Mouse (Mus musculus) adrenal gland, postnatal 0 days (tissue): ENCODE measurements around the gene Henmt1. TPM values are rescaled to one million over a fixed set of nuclear protein-coding genes. Genes with fewer than 3 reads are reported as not detected.

ENCODE experiments used
- polyA plus RNA-seq: library from polyadenylated mRNA; unstranded; fragments of >200 nt; fragmentation: Nextera tagmentation; extraction: Ambion mirVana; gene quantifications from 2 replicates; pipeline ENCODE4 v1.2.1, GENCODE M21; 2015

The Henmt1 gene
- 0.88 TPM in 1 of 2 replicates, not detected in the other for polyA plus RNA-seq

DNA sequence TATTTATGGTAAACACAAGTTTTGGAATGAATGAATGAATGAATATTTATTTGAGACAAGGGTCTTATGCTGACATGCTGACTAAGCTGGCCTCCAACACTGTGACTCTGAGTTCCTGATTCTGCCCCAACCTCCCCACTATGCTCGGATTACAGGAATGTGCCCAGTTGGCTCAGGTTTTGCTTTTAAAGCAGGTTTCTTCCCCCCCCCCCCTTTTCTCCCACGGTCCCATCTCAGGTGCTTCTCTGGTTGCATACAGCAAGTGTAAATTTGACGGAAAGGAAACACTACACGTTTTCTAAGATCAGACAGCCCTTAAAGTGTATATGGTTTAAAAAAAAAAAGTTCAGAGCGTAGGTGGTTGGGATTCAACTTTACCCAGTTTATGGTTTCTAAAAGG, at the start of gene Henmt1:
Henmt1 (plus strand) TSS at position 301 of the 400 bp plus-strand sequence.

DNA sequence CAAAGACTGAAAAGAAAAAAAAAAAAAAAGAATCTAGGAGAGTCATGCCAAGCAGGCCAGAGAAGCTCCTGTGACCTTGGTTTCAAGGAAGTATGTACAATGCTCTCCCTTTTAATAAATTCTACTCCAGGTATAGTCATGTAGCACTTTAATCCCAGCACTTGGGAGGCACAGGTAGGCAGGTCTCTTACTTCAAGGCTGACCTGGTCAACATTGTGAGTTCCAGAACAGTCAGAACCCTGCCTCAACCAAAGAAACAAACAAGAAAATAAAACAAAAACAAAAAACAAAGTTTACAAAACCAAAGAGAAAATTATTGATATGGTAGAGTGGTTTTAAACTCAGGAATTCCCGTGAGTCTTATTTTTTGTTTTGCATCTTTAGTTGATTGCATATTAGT, 49.8 kb upstream of the Henmt1 start, which contains the start of gene Fndc7:
Fndc7 (minus strand) TSS at position 101 of the 400 bp plus-strand sequence.

DNA sequence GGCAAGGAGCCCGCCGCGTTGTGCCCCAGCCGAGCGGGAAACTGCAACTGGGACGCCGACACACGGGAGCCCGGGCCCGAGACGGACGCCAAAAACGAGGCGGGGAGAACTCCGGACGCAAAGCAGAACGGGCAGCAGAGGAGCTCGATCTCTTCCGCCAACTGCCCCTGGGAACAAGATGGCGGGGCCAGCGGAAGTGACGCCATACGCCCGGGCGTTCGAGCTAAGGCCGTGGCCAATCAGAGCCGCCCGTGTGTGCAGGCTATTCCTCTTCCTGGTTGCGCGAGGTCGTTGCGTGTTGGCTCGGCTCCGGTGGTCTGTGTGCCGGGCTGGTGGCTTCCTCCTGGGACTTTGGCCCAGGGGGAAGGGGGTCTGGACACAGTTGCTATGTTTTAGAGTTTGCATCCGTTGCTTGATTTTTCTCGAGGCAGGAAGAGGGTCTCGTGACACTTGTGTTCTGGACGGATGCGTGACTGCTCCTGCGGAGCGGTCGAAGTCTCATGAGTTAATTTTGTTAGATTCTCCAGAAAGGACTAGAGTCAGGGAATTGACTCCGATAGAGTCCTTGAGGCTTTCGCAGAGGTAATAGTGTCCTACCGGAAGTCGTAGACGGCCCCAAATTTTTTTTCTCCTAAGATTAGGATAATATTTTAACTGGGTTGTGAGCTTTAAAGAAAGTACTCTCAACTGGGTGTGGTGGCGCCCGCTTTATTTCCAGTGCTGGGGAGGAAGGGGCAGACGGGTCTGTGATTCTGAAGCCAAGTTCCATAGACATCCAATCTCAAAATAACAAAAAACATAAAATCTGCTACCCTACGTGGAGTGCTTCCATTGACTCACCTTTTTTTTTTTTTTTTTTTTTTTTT, 27.9 kb upstream of the Henmt1 start, which contains the start of gene Prpf38b:
Prpf38b (minus strand) TSS at position 180 of the 866 bp plus-strand sequence.

DNA sequence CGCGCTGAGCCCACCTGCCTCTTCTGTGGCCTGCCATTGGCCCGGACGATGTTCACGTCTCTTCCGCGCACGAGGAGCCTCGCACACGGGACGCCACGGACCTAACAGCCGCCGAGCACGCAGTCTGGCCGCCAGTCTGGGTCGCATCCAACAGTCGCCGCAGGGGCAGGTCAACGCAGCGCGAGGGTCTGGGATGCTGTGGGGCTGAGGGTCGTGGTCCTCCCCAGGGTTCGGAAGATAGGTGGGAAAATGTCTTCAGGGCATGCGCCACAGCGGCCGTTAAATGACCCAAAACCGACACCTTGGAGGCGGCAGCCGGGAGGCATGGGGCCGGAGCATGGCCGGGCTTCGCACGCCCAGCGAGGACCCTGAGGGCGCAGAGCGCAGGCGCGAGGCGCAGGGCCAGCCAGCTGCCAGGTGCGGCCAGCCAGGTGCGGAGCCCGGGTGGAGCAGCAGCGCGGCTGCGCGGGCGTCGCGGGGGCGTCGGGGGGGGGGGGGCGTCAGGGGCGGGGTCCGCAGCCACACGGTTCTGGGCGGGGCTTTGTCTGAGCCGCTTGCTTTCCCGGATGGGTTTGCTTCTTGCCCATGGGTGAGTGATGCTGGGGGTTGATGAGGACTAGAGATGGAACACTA, 444 bp downstream of the Henmt1 start, which contains the start of gene Gm9857:
Gm9857 (minus strand) TSS at position 445 of the 633 bp plus-strand sequence.

Other genes starting within 250 kb of the Henmt1 start
- gene Gpsm2, start 217.6 kb upstream of the Henmt1 start, polyA plus RNA-seq, result 20.4 and 21.6 TPM in 2 replicates
- 0.08 TPM in 1 of 2 replicates, not detected in the other for gene Aknad1, start 200.2 kb upstream of the Henmt1 start, polyA plus RNA-seq
- gene Stxbp3, start 99.3 kb upstream of the Henmt1 start, polyA plus RNA-seq, result 31.2 and 48.7 TPM in 2 replicates
- 0.82 and 1.4 TPM in 2 replicates for gene Fndc7, start 49.9 kb upstream of the Henmt1 start, polyA plus RNA-seq
- 24.2 and 37.2 TPM in 2 replicates for gene Prpf38b, start 28.1 kb upstream of the Henmt1 start, polyA plus RNA-seq
- not detected in 2 replicates for gene Gm9857, start 572 bp downstream of the Henmt1 start, polyA plus RNA-seq
- gene Fam102b, start 87.7 kb downstream of the Henmt1 start, polyA plus RNA-seq, result 12.4 and 25.9 TPM in 2 replicates
- gene Slc25a54, start 140.6 kb downstream of the Henmt1 start, polyA plus RNA-seq, result not detected in 2 replicates
- gene Slc25a24, start 183.3 kb downstream of the Henmt1 start, polyA plus RNA-seq, result 14.8 and 18.6 TPM in 2 replicates